Mouse (Mus musculus) lung, adult 2 months (tissue): ENCODE results near the gene Akr1d1.

Experiments used
- CTCF ChIP-seq: fragments of 200-500 bp; IDR thresholded peaks from 2 replicates; pipeline ENCODE4 v1.5.1; 2011; ENCODE audit warnings: mild to moderate bottlenecking, low read length, control low read depth; ENCODE audit not compliant: insufficient read depth
- POLR2A ChIP-seq: fragments of 200-500 bp; IDR thresholded peaks from 2 replicates; pipeline ENCODE4 v1.6.1; 2011; ENCODE audit warnings: low read depth, mild to moderate bottlenecking, control low read depth, low read length, borderline replicate concordance; ENCODE audit errors: extremely low read depth

- TF ChIP-seq CTCF, result no peak
- TF ChIP-seq POLR2A, result no peak
These were observed 35.0 kb upstream of the Akr1d1 start for GRCm38 (mm10) chr6:37494957-37495356.
